14 mouse cellular contexts compared by ENCODE assay signal in genomic region chr10:3873467-3873866, GRCm38 (mm10).
"Had no signal": no experiment of that assay in that cellular context is flagged by ENCODE, and none has a peak within 500 bp of the region (broad histone marks: within the 10 kb centered on the region; RNA-seq: fewer than 3 reads in every experiment).

No protein-coding gene starts in this region.

- H3K9me3 ChIP-seq: lung, embryonic 15.5 days; midbrain, embryonic 15.5 days; neural tube, embryonic 12.5 days had no signal

- H3K36me3 ChIP-seq: lung, embryonic 15.5 days; midbrain, embryonic 15.5 days had no signal

- H3K9ac ChIP-seq: lung, embryonic 15.5 days; midbrain, embryonic 13.5 days; midbrain, embryonic 15.5 days; neural tube, embryonic 12.5 days had no signal

- H3K27ac ChIP-seq: lung, embryonic 15.5 days; macrophage; midbrain, embryonic 13.5 days; midbrain, embryonic 15.5 days; neural tube, embryonic 12.5 days had no signal

- H3K27me3 ChIP-seq: lung, embryonic 15.5 days; megakaryocyte, embryonic 14.5 days; midbrain, embryonic 13.5 days; midbrain, embryonic 15.5 days; neural tube, embryonic 12.5 days had no signal

- H3K4me3 ChIP-seq: lung, embryonic 15.5 days; megakaryocyte, embryonic 14.5 days; midbrain, embryonic 13.5 days; midbrain, embryonic 15.5 days; neural tube, embryonic 12.5 days had no signal

- H3K4me1 ChIP-seq: megakaryocyte, embryonic 14.5 days; midbrain, embryonic 13.5 days; midbrain, embryonic 15.5 days; neural tube, embryonic 12.5 days had no signal

- H3K4me2 ChIP-seq: lung, embryonic 15.5 days; midbrain, embryonic 11.5 days; midbrain, embryonic 13.5 days; midbrain, embryonic 15.5 days; neural tube, embryonic 12.5 days had no signal

- DNase-seq: lung, adult 2 months; lung, postnatal 14 days; lung, postnatal 36 days; right cerebral cortex, postnatal 14 days; thymus, adult 18-20 months; thymus, postnatal 14 days; thymus, postnatal 36 days had no signal
